Mouse (Mus musculus): ENCODE data around the gene Nelfe. TPM values are rescaled to one million over a fixed set of nuclear protein-coding genes. Genes with fewer than 3 reads are reported as not detected.

Gene Nelfe
- total and polyA plus RNA-seq, 3 experiments = 40.4 to 284 (median 86.9) TPM

- ATAC-seq (ENCODE audit: extremely low read depth, insufficient number of reproducible peaks, low FRiP score, poor library complexity, severe bottlenecking) = no peak
- no peaks in the 10 kb centered on the region for H3K9me3 ChIP-seq (replicated peaks)
- no peak overlapping the region for H3K4me3 ChIP-seq (ENCODE audit: low read depth, low read length)
- peaks cover 73% of the 10 kb centered on the region for H3K36me3 ChIP-seq (replicated peaks)
- TF ChIP-seq GATA1 (IDR thresholded peaks at IDR 0.05; ENCODE audit: borderline replicate concordance, low read length) = no peak
- peak; percentile 60; the same call in 1 of the 2 replicates for TF ChIP-seq CTCF (IDR thresholded peaks at IDR 0.05; ENCODE audit: low read depth, low read length)
- DNase-seq (ENCODE audit: low spot score) = no peak
- peaks cover 7% of the 10 kb centered on the region for H3K27me3 ChIP-seq (ENCODE audit: insufficient read depth, low read length)
- peaks cover 39% of the 10 kb centered on the region for H3K4me1 ChIP-seq (ENCODE audit: insufficient read depth, low read depth, low read length)
These were observed 5.6 kb downstream of the Nelfe start for GRCm38 (mm10) chr17:34855825-34856224.

GRCm38 (mm10) chr17:34858670-34859069 is 8.5 kb downstream of the Nelfe start:
- DNase-seq (ENCODE audit: low spot score) = no peak
- TF ChIP-seq POLR2AphosphoS5 (IDR thresholded peaks at IDR 0.05; ENCODE audit: insufficient replicate concordance, low read depth, low read length) (no peak), GATA2 (IDR thresholded peaks at IDR 0.05; ENCODE audit: borderline replicate concordance, low read depth, low read length) (no peak), TAL1 (conservative IDR thresholded peaks at IDR 0.05; ENCODE audit: low read depth, low read length) (no peak), GATA1 (IDR thresholded peaks at IDR 0.05; ENCODE audit: borderline replicate concordance, low read length) (no peak), CTCF (IDR thresholded peaks at IDR 0.05; ENCODE audit: low read depth, low read length) (no peak)
- H3K36me3 ChIP-seq (replicated peaks) = peaks cover 47% of the 10 kb centered on the region
- no peak overlapping the region for H3K4me3 ChIP-seq (ENCODE audit: low read depth, low read length)
- H3K4me1 ChIP-seq (ENCODE audit: insufficient read depth, low read depth, low read length) = peaks cover 20% of the 10 kb centered on the region
- peaks cover 31% of the 10 kb centered on the region for H3K27me3 ChIP-seq (ENCODE audit: insufficient read depth, low read length)
- no peaks in the 10 kb centered on the region for H3K9me3 ChIP-seq (replicated peaks)
- ATAC-seq (ENCODE audit: extremely low read depth, insufficient number of reproducible peaks, low FRiP score, poor library complexity, severe bottlenecking) = no peak

GRCm38 (mm10) chr17:34860514-34860913 is 10.3 kb downstream of the Nelfe start:
- H3K27me3 ChIP-seq (ENCODE audit: insufficient read depth, low read length) = peaks cover 45% of the 10 kb centered on the region
- peaks cover 28% of the 10 kb centered on the region for H3K36me3 ChIP-seq (replicated peaks)
- TF ChIP-seq CTCF (IDR thresholded peaks at IDR 0.05; ENCODE audit: low read depth, low read length) (no peak), GATA1 (IDR thresholded peaks at IDR 0.05; ENCODE audit: borderline replicate concordance, low read length) (no peak)
- H3K4me3 ChIP-seq (ENCODE audit: low read depth, low read length) = no peak overlapping the region
- H3K9me3 ChIP-seq (replicated peaks) = no peaks in the 10 kb centered on the region
- no peak for ATAC-seq (ENCODE audit: extremely low read depth, insufficient number of reproducible peaks, low FRiP score, poor library complexity, severe bottlenecking)
- peaks cover 20% of the 10 kb centered on the region for H3K4me1 ChIP-seq (ENCODE audit: insufficient read depth, low read depth, low read length)
- no peak for DNase-seq (ENCODE audit: low spot score)

- Histone ChIP-seq H3K9me3 (replicated peaks) (no peaks in the 10 kb centered on the region), H3K4me3 (ENCODE audit: low read depth, low read length) (no peak overlapping the region), H3K4me1 (ENCODE audit: insufficient read depth, low read depth, low read length) (peaks cover 20% of the 10 kb centered on the region), H3K27me3 (ENCODE audit: insufficient read depth, low read length) (peaks cover 52% of the 10 kb centered on the region), H3K36me3 (replicated peaks) (peaks cover 15% of the 10 kb centered on the region)
- no peak for ATAC-seq (ENCODE audit: extremely low read depth, insufficient number of reproducible peaks, low FRiP score, poor library complexity, severe bottlenecking)
- no peak for DNase-seq (ENCODE audit: low spot score)
- TF ChIP-seq POLR2AphosphoS5 (IDR thresholded peaks at IDR 0.05; ENCODE audit: insufficient replicate concordance, low read depth, low read length) = no peak
- TF ChIP-seq TAL1 (conservative IDR thresholded peaks at IDR 0.05; ENCODE audit: low read depth, low read length) = no peak
- no peak for TF ChIP-seq GATA2 (IDR thresholded peaks at IDR 0.05; ENCODE audit: borderline replicate concordance, low read depth, low read length)
- TF ChIP-seq CTCF (IDR thresholded peaks at IDR 0.05; ENCODE audit: low read depth, low read length) = no peak
- TF ChIP-seq GATA1 (IDR thresholded peaks at IDR 0.05; ENCODE audit: borderline replicate concordance, low read length) = no peak
These were observed 11.7 kb downstream of the Nelfe start for GRCm38 (mm10) chr17:34861704-34862415.

GRCm38 (mm10) chr17:34862416-34863081 is 12.4 kb downstream of the Nelfe start, which contains the start of gene Cfb:
Cfb (minus strand) TSS chr17:34862518.
- H3K9me3 ChIP-seq (replicated peaks) = no peaks in the 10 kb centered on the region
- ATAC-seq (ENCODE audit: extremely low read depth, insufficient number of reproducible peaks, low FRiP score, poor library complexity, severe bottlenecking) = no peak
- no peak for DNase-seq (ENCODE audit: low spot score)
- peaks cover 8% of the 10 kb centered on the region for H3K36me3 ChIP-seq (replicated peaks)
- H3K4me1 ChIP-seq (ENCODE audit: insufficient read depth, low read depth, low read length) = peaks cover 20% of the 10 kb centered on the region
- H3K27me3 ChIP-seq (ENCODE audit: insufficient read depth, low read length) = peaks cover 52% of the 10 kb centered on the region
- TF ChIP-seq POLR2AphosphoS5 (IDR thresholded peaks at IDR 0.05; ENCODE audit: insufficient replicate concordance, low read depth, low read length) (no peak), GATA1 (IDR thresholded peaks at IDR 0.05; ENCODE audit: borderline replicate concordance, low read length) (no peak), GATA2 (IDR thresholded peaks at IDR 0.05; ENCODE audit: borderline replicate concordance, low read depth, low read length) (no peak), CTCF (IDR thresholded peaks at IDR 0.05; ENCODE audit: low read depth, low read length) (no peak), TAL1 (conservative IDR thresholded peaks at IDR 0.05; ENCODE audit: low read depth, low read length) (no peak)
- H3K4me3 ChIP-seq (ENCODE audit: low read depth, low read length) = no peak within 1 kb of the TSS

- no peaks in the 10 kb centered on the region for H3K36me3 ChIP-seq (replicated peaks)
- H3K27me3 ChIP-seq (ENCODE audit: insufficient read depth, low read length) = peaks cover 45% of the 10 kb centered on the region
- ATAC-seq (ENCODE audit: extremely low read depth, insufficient number of reproducible peaks, low FRiP score, poor library complexity, severe bottlenecking) (no peak), DNase-seq (ENCODE audit: low spot score) (no peak)
- H3K9me3 ChIP-seq (replicated peaks) = no peaks in the 10 kb centered on the region
- peaks cover 4% of the 10 kb centered on the region; the same call in 1 of the 2 replicates for H3K4me1 ChIP-seq (ENCODE audit: insufficient read depth, low read depth, low read length)
- no peak for TF ChIP-seq GATA1 (IDR thresholded peaks at IDR 0.05; ENCODE audit: borderline replicate concordance, low read length)
- no peak for TF ChIP-seq GATA2 (IDR thresholded peaks at IDR 0.05; ENCODE audit: borderline replicate concordance, low read depth, low read length)
- TF ChIP-seq TAL1 (conservative IDR thresholded peaks at IDR 0.05; ENCODE audit: low read depth, low read length) = no peak
- TF ChIP-seq POLR2AphosphoS5 (IDR thresholded peaks at IDR 0.05; ENCODE audit: insufficient replicate concordance, low read depth, low read length) = no peak
- TF ChIP-seq CTCF (IDR thresholded peaks at IDR 0.05; ENCODE audit: low read depth, low read length) = no peak
- H3K4me3 ChIP-seq (ENCODE audit: low read depth, low read length) = no peak overlapping the region
These were observed 15.8 kb downstream of the Nelfe start for GRCm38 (mm10) chr17:34865981-34866380.
